Mouse (Mus musculus) midbrain, postnatal 0 days (tissue): Measurements from ENCODE around the gene Paox. TPM values are rescaled to one million over a fixed set of nuclear protein-coding genes. Genes with fewer than 3 reads are reported as not detected.
"Not testable (repeated sequence)": the region's sequence is repeated elsewhere in the genome, so short reads cannot be mapped to it uniquely, and the experiment has no call there.

Experiments used
- ATAC-seq: fragments of 200-750 bp; cut with Nextera tagmentation; 2 replicates; pipeline ENCODE4 v1.8.0; 2017; ENCODE audit warnings: moderate number of reproducible peaks, mild to moderate bottlenecking, moderate TSS enrichment, moderate library complexity; ENCODE audit not compliant: low FRiP score
- DNase-seq: peaks from one replicate; pipeline ENCODE4 v3.0.0-alpha.2; 2015; ENCODE audit warnings: low spot score
- H3K27ac ChIP-seq: fragments of 300-500 bp; sonication (generic); 2 replicates; pipeline ENCODE4 v1.5.1; 2014; ENCODE audit warnings: low read depth, mild to moderate bottlenecking, low read length, mixed read lengths
- H3K27me3 ChIP-seq: fragments of 300-500 bp; sonication (generic); 2 replicates; pipeline ENCODE4 v1.6.1; 2014; ENCODE audit warnings: low read length, control low read depth, mixed read lengths; ENCODE audit not compliant: insufficient read depth
- H3K36me3 ChIP-seq: fragments of 300-500 bp; sonication (generic); 2 replicates; pipeline ENCODE4 v1.6.1; 2014; ENCODE audit warnings: low read length, control low read depth, mixed read lengths; ENCODE audit not compliant: insufficient read depth
- H3K4me1 ChIP-seq: fragments of 300-500 bp; sonication (generic); 2 replicates; pipeline ENCODE4 v1.6.1; 2014; ENCODE audit warnings: mild to moderate bottlenecking, control low read depth, antibody characterized with exemption, low read length, mixed read lengths; ENCODE audit not compliant: insufficient read depth
- H3K4me2 ChIP-seq: fragments of 300-500 bp; sonication (generic); 2 replicates; pipeline ENCODE4 v1.6.1; 2014; ENCODE audit warnings: low read depth, mild to moderate bottlenecking, low read length, mixed read lengths; ENCODE audit not compliant: poor library complexity, severe bottlenecking
- H3K4me3 ChIP-seq: fragments of 300-500 bp; sonication (generic); 2 replicates; pipeline ENCODE4 v1.5.1; 2014; ENCODE audit warnings: low read depth, mild to moderate bottlenecking, low read length, moderate library complexity
- H3K9ac ChIP-seq: fragments of 300-500 bp; sonication (generic); replicated peaks from 2 replicates; pipeline ENCODE4 v1.6.1; 2014; ENCODE audit warnings: mild to moderate bottlenecking, low read length, moderate library complexity, mixed read lengths; ENCODE audit not compliant: poor library complexity, severe bottlenecking
- H3K9me3 ChIP-seq: fragments of 300-500 bp; sonication (generic); 2 replicates; pipeline ENCODE4 v1.6.1; 2016; ENCODE audit warnings: low read length, control low read depth
- CTCF ChIP-seq: IDR thresholded peaks from 2 replicates; pipeline ENCODE4 v1.5.1; 2016; ENCODE audit warnings: antibody characterized with exemption, mild to moderate bottlenecking
- WGBS: fragments of 180-500 bp; shearing (Covaris S2); extraction: QIAGEN DNeasy Blood & Tissue Kit; methylation state at CpG from one replicate; pipeline ENCODE4 v1.1.7; 2014; 5-methylcytosine and 5-hydroxymethylcytosine counted together
- polyA plus RNA-seq: library from polyadenylated mRNA; unstranded; fragments of >200 nt; fragmentation: Nextera tagmentation; extraction: Ambion mirVana; gene quantifications from 2 replicates; pipeline ENCODE4 v1.2.1, GENCODE M21; 2015
- total RNA-seq: library from RNA; depleted of rRNA; stranded (reverse); fragments of >200 nt; gene quantifications from 2 replicates; pipeline ENCODE4 v1.2.3, GENCODE M21; 2014

The Paox gene
- total and polyA plus RNA-seq, 2 experiments from 2014 or later = 8.6 to 12.5 TPM

GRCm38 (mm10) chr7:140124382-140124781, 8.8 kb downstream of the Paox start:
- ATAC-seq = no peak
- H3K27me3 ChIP-seq = no peaks in the 10 kb centered on the region
- no peak overlapping the region for H3K9ac ChIP-seq
- WGBS = 94% methylated on average over 1 of the region's 1 CpGs
- no peak for DNase-seq
- no peak overlapping the region for H3K4me3 ChIP-seq
- H3K9me3 ChIP-seq = no peaks in the 10 kb centered on the region
- H3K4me1 ChIP-seq = peaks cover 5% of the 10 kb centered on the region; the same call in 1 of the 2 replicates
- no peaks in the 10 kb centered on the region for H3K36me3 ChIP-seq
- H3K4me2 ChIP-seq = no peak overlapping the region
- H3K27ac ChIP-seq = no peak overlapping the region
- no peak for TF ChIP-seq CTCF

- peak overlapping the region; percentile 63 for H3K4me3 ChIP-seq
- DNase-seq (peak; percentile 91), ATAC-seq (peak; percentile 95)
- H3K27ac ChIP-seq = no peak overlapping the region
- H3K36me3 ChIP-seq = no peaks in the 10 kb centered on the region
- H3K4me2 ChIP-seq = peak overlapping the region; percentile 86
- peaks cover 5% of the 10 kb centered on the region; the same call in 1 of the 2 replicates for H3K4me1 ChIP-seq
- no peaks in the 10 kb centered on the region for H3K27me3 ChIP-seq
- peak overlapping the region; percentile 70 for H3K9ac ChIP-seq
- 0 out of 2 replicates have a peak, but pooled peaks have one; percentile 5 for TF ChIP-seq CTCF
- no peaks in the 10 kb centered on the region for H3K9me3 ChIP-seq
- 2% methylated on average over 39 of the region's 40 CpGs for WGBS
These were observed 9.9 kb downstream of the Paox start for GRCm38 (mm10) chr7:140125278-140126021.

GRCm38 (mm10) chr7:140126022-140126350, 10.4 kb downstream of the Paox start:
- WGBS = 12% methylated on average over 5 of the region's 5 CpGs
- Histone ChIP-seq H3K4me1 (peaks cover 5% of the 10 kb centered on the region; the same call in 1 of the 2 replicates), H3K9ac (peak overlapping the region; percentile 70), H3K4me3 (peak overlapping the region; percentile 63), H3K27ac (no peak overlapping the region), H3K27me3 (no peaks in the 10 kb centered on the region), H3K36me3 (no peaks in the 10 kb centered on the region), H3K9me3 (no peaks in the 10 kb centered on the region), H3K4me2 (peak overlapping the region; percentile 86)
- no peak for DNase-seq
- TF ChIP-seq CTCF = no peak
- ATAC-seq = 0 out of 2 replicates have a peak, but pooled peaks have one; percentile 6

- WGBS = 91% methylated on average over 3 of the region's 3 CpGs
These were observed 11.3 kb downstream of the Paox start for GRCm38 (mm10) chr7:140126934-140127333.

GRCm38 (mm10) chr7:140127911-140128310, 12.3 kb downstream of the Paox start:
- no peak for ATAC-seq
- H3K36me3 ChIP-seq = no peaks in the 10 kb centered on the region
- WGBS = 89% methylated on average over 2 of the region's 2 CpGs
- no peak overlapping the region for H3K27ac ChIP-seq
- no peaks in the 10 kb centered on the region for H3K27me3 ChIP-seq
- no peak for TF ChIP-seq CTCF
- H3K9me3 ChIP-seq = no peaks in the 10 kb centered on the region
- H3K4me3 ChIP-seq = no peak overlapping the region
- H3K4me2 ChIP-seq = no peak overlapping the region
- peaks cover 5% of the 10 kb centered on the region; the same call in 1 of the 2 replicates for H3K4me1 ChIP-seq
- DNase-seq = no peak
- H3K9ac ChIP-seq = no peak overlapping the region

More at GRCm38 (mm10) chr7:140126934-140127333, 11.3 kb downstream of the Paox start:
- H3K4me3 ChIP-seq = no peak overlapping the region
- peaks cover 5% of the 10 kb centered on the region; the same call in 1 of the 2 replicates for H3K4me1 ChIP-seq
- no peaks in the 10 kb centered on the region for H3K36me3 ChIP-seq
- ATAC-seq = no peak
- no peak overlapping the region for H3K4me2 ChIP-seq
- DNase-seq = no peak
- H3K27me3 ChIP-seq = no peaks in the 10 kb centered on the region
- H3K9me3 ChIP-seq = no peaks in the 10 kb centered on the region
- no peak for TF ChIP-seq CTCF
- no peak overlapping the region for H3K9ac ChIP-seq
- H3K27ac ChIP-seq = no peak overlapping the region

- not testable (repeated sequence) for ATAC-seq, H3K9ac ChIP-seq, H3K4me3 ChIP-seq, DNase-seq, H3K27ac ChIP-seq, H3K27me3 ChIP-seq, H3K4me2 ChIP-seq, H3K4me1 ChIP-seq, H3K36me3 ChIP-seq, H3K9me3 ChIP-seq
- 89% methylated on average over 7 of the region's 7 CpGs for WGBS
These were observed 16.6 kb downstream of the Paox start for GRCm38 (mm10) chr7:140132184-140132583.

- not testable (repeated sequence) for H3K36me3 ChIP-seq, H3K9ac ChIP-seq, H3K27me3 ChIP-seq, H3K27ac ChIP-seq, ATAC-seq, H3K4me3 ChIP-seq, H3K4me2 ChIP-seq, H3K4me1 ChIP-seq, DNase-seq, H3K9me3 ChIP-seq
- WGBS = 94% methylated on average over 3 of the region's 7 CpGs
These were observed 18.4 kb downstream of the Paox start for GRCm38 (mm10) chr7:140134033-140134432.
